Mouse (Mus musculus) left cerebral cortex, adult 18-20 months (tissue): ENCODE results near the gene Tgm3. TPM values are rescaled to one million over a fixed set of nuclear protein-coding genes. Genes with fewer than 3 reads are reported as not detected.

Experiments used
- DNase-seq, 2 experiments: peaks; one replicate each; pipeline ENCODE4 v3.0.0; 2021 to 2022; ENCODE audit warnings: low spot score in 2 of 2, mixed read lengths in 1 of 2
- microRNA-seq, 2 experiments: library from miRNA; unstranded; fragments of <30 nt; microRNA quantifications; one replicate each; pipeline ENCODE4 v1.2.0; 2021
- total RNA-seq, 2 experiments: library from RNA; stranded (reverse); gene quantifications; 2 replicates each; pipeline ENCODE4 v1.2.3; 2021

The Tgm3 gene
- total RNA-seq, 2 experiments from 2014 or later = 3.4 TPM

GRCm38 (mm10) chr2:130068228-130068627 lies 56.1 kb downstream of the Tgm3 start:
- peak; percentile 28 to 53 for DNase-seq

- no peak for DNase-seq
Measured at GRCm38 (mm10) chr2:130070396-130070795, 58.2 kb downstream of the Tgm3 start.

Small RNA genes lying within 50 kb of the gene (microRNA-seq; reads per million reads assigned to microRNA genes)
- gene Mir6339 = 0 reads per million in 2 experiments

Other genes with a start within 250 kb of the Tgm3 start
- gene Stk35, start 211.8 kb upstream of the Tgm3 start, total RNA-seq = 10 to 100 TPM; 38.5 to 38.6 TPM
- under 1 TPM; 0.09 to 0.12 TPM for gene Tgm6, start 100.1 kb downstream of the Tgm3 start, total RNA-seq
- gene Snrpb, start 167.1 kb downstream of the Tgm3 start, total RNA-seq = 100 to 1,000 TPM; 110 to 119 TPM
- gene Tmc2, start 182.8 kb downstream of the Tgm3 start, total RNA-seq = not detected